Mouse (Mus musculus): ENCODE data around the gene Gnb1. TPM values are rescaled to one million over a fixed set of nuclear protein-coding genes. Genes with fewer than 3 reads are reported as not detected.

Gene Gnb1
- polyA plus RNA-seq, 1 experiment from 2014 or later, result 345 TPM

DNA sequence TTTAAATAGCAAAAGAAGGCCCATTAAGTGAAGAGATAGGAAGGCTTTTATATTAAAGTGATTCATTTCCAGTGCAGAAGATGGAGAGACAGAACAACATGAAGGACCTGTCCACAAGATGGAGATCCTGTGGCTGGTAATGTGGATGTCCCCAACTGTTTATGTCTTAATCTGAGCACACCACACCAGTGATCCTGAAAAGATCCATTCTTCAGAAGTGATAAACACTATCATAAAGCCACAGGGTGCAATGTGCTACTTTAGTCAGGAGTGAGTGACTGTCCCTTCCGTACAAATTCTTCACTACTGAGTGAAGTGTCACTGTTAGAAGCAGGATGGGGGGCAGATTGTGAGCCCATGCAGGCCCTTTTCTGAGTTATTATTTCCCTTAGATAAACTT lies 111.6 kb downstream of the Gnb1 start:
- Histone ChIP-seq H3K9ac (peak overlapping the region; percentile 96), H3K4me2 (peak overlapping the region; percentile 96), H3K27ac (replicated peaks) (no peak overlapping the region), H3K9me3 (no peaks in the 10 kb centered on the region), H3K4me1 (peaks cover 17% of the 10 kb centered on the region), H3K36me3 (peaks cover 43% of the 10 kb centered on the region), H3K27me3 (replicated peaks) (no peaks in the 10 kb centered on the region), H3K4me3 (peak overlapping the region; percentile 98)
- 71% methylated on average over 1 of the region's 1 CpGs for WGBS
- no peak for ATAC-seq (ENCODE audit: extremely low read depth, insufficient number of reproducible peaks, low FRiP score, low TSS enrichment)

GRCm38 (mm10) chr4:155603801-155604200 lies 112.6 kb downstream of the Gnb1 start:
- Histone ChIP-seq H3K9ac (no peak overlapping the region), H3K27ac (replicated peaks) (no peak overlapping the region), H3K27me3 (replicated peaks) (no peaks in the 10 kb centered on the region), H3K9me3 (no peaks in the 10 kb centered on the region), H3K4me2 (no peak overlapping the region), H3K4me1 (peaks cover 17% of the 10 kb centered on the region), H3K36me3 (peaks cover 48% of the 10 kb centered on the region), H3K4me3 (no peak overlapping the region)
- no peak for ATAC-seq (ENCODE audit: extremely low read depth, insufficient number of reproducible peaks, low FRiP score, low TSS enrichment)
- 91% methylated on average over 6 of the region's 6 CpGs for WGBS

GRCm38 (mm10) chr4:155605132-155605531 lies 114.0 kb downstream of the Gnb1 start:
- no peak overlapping the region for H3K27ac ChIP-seq (replicated peaks)
- no peak overlapping the region for H3K9ac ChIP-seq
- peaks cover 17% of the 10 kb centered on the region for H3K4me1 ChIP-seq
- no peak overlapping the region for H3K4me3 ChIP-seq
- no peaks in the 10 kb centered on the region for H3K27me3 ChIP-seq (replicated peaks)
- 88% methylated on average over 4 of the region's 4 CpGs for whole genome bisulfite sequencing
- ATAC-seq (ENCODE audit: extremely low read depth, insufficient number of reproducible peaks, low FRiP score, low TSS enrichment), result no peak
- H3K36me3 ChIP-seq, result peaks cover 58% of the 10 kb centered on the region
- no peaks in the 10 kb centered on the region for H3K9me3 ChIP-seq
- H3K4me2 ChIP-seq, result no peak overlapping the region

DNA sequence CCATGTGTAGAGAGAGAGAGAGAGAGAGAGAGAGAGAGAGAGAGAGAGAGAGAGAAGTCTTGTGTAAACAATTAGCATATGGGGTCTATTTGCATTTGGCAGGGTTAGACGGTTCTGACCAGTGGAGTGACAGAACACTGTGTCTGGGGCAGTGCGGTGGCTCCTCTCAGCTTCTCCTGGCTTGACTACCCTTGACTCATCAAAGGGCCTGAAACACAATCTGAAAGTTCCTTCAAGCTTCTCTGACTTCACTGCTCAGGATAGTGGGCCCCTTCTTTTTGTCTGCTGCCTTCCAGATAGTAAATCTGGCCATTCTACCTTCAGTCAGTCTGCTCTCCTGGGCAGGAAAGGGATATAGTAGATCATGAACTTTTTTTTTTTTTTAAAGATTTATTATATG lies 115.7 kb downstream of the Gnb1 start:
- no peak overlapping the region for H3K9ac ChIP-seq
- H3K27me3 ChIP-seq (replicated peaks), result no peaks in the 10 kb centered on the region
- H3K4me3 ChIP-seq, result no peak overlapping the region
- no peak overlapping the region for H3K27ac ChIP-seq (replicated peaks)
- no peaks in the 10 kb centered on the region for H3K9me3 ChIP-seq
- 76% methylated on average over 2 of the region's 2 CpGs for whole genome bisulfite sequencing
- peaks cover 72% of the 10 kb centered on the region for H3K36me3 ChIP-seq
- H3K4me1 ChIP-seq, result peaks cover 11% of the 10 kb centered on the region
- H3K4me2 ChIP-seq, result no peak overlapping the region
- no peak for ATAC-seq (ENCODE audit: extremely low read depth, insufficient number of reproducible peaks, low FRiP score, low TSS enrichment)

Other genes with a start within 250 kb of the Gnb1 start
- 63.2 and 71.1 TPM in 2 replicates for gene Faap20, start 241.6 kb upstream of the Gnb1 start, polyA plus RNA-seq (2015; fragmentation: Nextera tagmentation; extraction: Ambion mirVana)
- 7.2 TPM in 2 replicates for gene Prkcz, start 130.0 kb upstream of the Gnb1 start, polyA plus RNA-seq (2015; fragmentation: Nextera tagmentation; extraction: Ambion mirVana)
- 0.17 TPM in 1 of 2 replicates, not detected in the other for gene Gabrd, start 93.2 kb upstream of the Gnb1 start, polyA plus RNA-seq (2015; fragmentation: Nextera tagmentation; extraction: Ambion mirVana)
- gene Cfap74, start 82.2 kb upstream of the Gnb1 start, polyA plus RNA-seq (2015; fragmentation: Nextera tagmentation; extraction: Ambion mirVana), result 0.89 and 1.3 TPM in 2 replicates
- gene Tmem52, start 22.2 kb upstream of the Gnb1 start, polyA plus RNA-seq (2015; fragmentation: Nextera tagmentation; extraction: Ambion mirVana), result not detected in 2 replicates
- gene Nadk, start 71.0 kb downstream of the Gnb1 start, polyA plus RNA-seq (2015; fragmentation: Nextera tagmentation; extraction: Ambion mirVana), result 45.0 and 49.3 TPM in 2 replicates
- 5.7 and 6.2 TPM in 2 replicates for gene Slc35e2, start 110.1 kb downstream of the Gnb1 start, polyA plus RNA-seq (2015; fragmentation: Nextera tagmentation; extraction: Ambion mirVana)
- 39.6 and 40.2 TPM in 2 replicates for gene Cdk11b, start 133.5 kb downstream of the Gnb1 start, polyA plus RNA-seq (2015; fragmentation: Nextera tagmentation; extraction: Ambion mirVana)
- not detected in 2 replicates for gene Gm10563, start 154.0 kb downstream of the Gnb1 start, polyA plus RNA-seq (2015; fragmentation: Nextera tagmentation; extraction: Ambion mirVana)
- gene Mmp23, start 162.0 kb downstream of the Gnb1 start, polyA plus RNA-seq (2015; fragmentation: Nextera tagmentation; extraction: Ambion mirVana), result 67.1 and 73.0 TPM in 2 replicates
- gene Mib2, start 177.8 kb downstream of the Gnb1 start, polyA plus RNA-seq (2015; fragmentation: Nextera tagmentation; extraction: Ambion mirVana), result 16.5 and 16.9 TPM in 2 replicates
- gene Fndc10, start 203.0 kb downstream of the Gnb1 start, polyA plus RNA-seq (2015; fragmentation: Nextera tagmentation; extraction: Ambion mirVana), result 1.1 and 1.4 TPM in 2 replicates
- gene Ssu72, start 213.4 kb downstream of the Gnb1 start, polyA plus RNA-seq (2015; fragmentation: Nextera tagmentation; extraction: Ambion mirVana), result 105 and 122 TPM in 2 replicates
- gene Tmem240, start 243.4 kb downstream of the Gnb1 start, polyA plus RNA-seq (2015; fragmentation: Nextera tagmentation; extraction: Ambion mirVana), result 0.46 and 0.51 TPM in 2 replicates

All from heart, embryonic 13.5 days (tissue).